Mouse (Mus musculus) cerebellum, postnatal 10 days (tissue): ENCODE data around the gene Rnase2b.
A peak's percentile ranks its signal among the peaks of the same experiment; 100 is the strongest.
"Not testable (repeated sequence)": the region's sequence is repeated elsewhere in the genome, so short reads cannot be mapped to it uniquely, and the experiment has no call there.

Experiments used
- DNase-seq, 2 experiments: peaks; one replicate each; pipeline ENCODE4 v3.0.0; 2021; ENCODE audit warnings: mixed read lengths in 2 of 2

Gene Rnase2b

GRCm38 (mm10) chr14:51156056-51156735, 5.9 kb upstream of the Rnase2b start:
- no peak for DNase-seq

GRCm38 (mm10) chr14:51156736-51157068, 5.4 kb upstream of the Rnase2b start:
- DNase-seq: no peak

- DNase-seq: no peak
Observed at GRCm38 (mm10) chr14:51157072-51157471, 5.0 kb upstream of the Rnase2b start.

GRCm38 (mm10) chr14:51163323-51163722, 1.3 kb downstream of the Rnase2b start:
- not testable (repeated sequence) for DNase-seq

GRCm38 (mm10) chr14:51165435-51165834, 3.4 kb downstream of the Rnase2b start:
- DNase-seq: no peak

- DNase-seq: no peak
Observed at GRCm38 (mm10) chr14:51166068-51166467, 4.0 kb downstream of the Rnase2b start.

- peak; percentile 61 to 63 for DNase-seq
Observed at GRCm38 (mm10) chr14:51172095-51172865, 10.2 kb downstream of the Rnase2b start.

GRCm38 (mm10) chr14:51172947-51173346, 10.9 kb downstream of the Rnase2b start:
- peak; percentile 6 to 9 for DNase-seq

GRCm38 (mm10) chr14:51173843-51174242, 11.8 kb downstream of the Rnase2b start:
- peak in 1 of 2 experiments; percentile 6 for DNase-seq

- not testable (repeated sequence) for DNase-seq
Observed at GRCm38 (mm10) chr14:51181051-51181450, 19.0 kb downstream of the Rnase2b start.

- DNase-seq: no peak
Observed at GRCm38 (mm10) chr14:51195681-51196080, 33.6 kb downstream of the Rnase2b start.

GRCm38 (mm10) chr14:51199098-51200023, 37.3 kb downstream of the Rnase2b start, which contains the start of gene Ang2:
Gene Ang2, minus strand, starts transcription at chr14:51199148.
- no peak for DNase-seq

GRCm38 (mm10) chr14:51200054-51200453, 38.0 kb downstream of the Rnase2b start:
- peak in 1 of 2 experiments; percentile 26 for DNase-seq

- DNase-seq: no peak
Observed at GRCm38 (mm10) chr14:51200466-51200865, 38.4 kb downstream of the Rnase2b start.

- no peak for DNase-seq
Observed at GRCm38 (mm10) chr14:51203115-51203514, 41.1 kb downstream of the Rnase2b start, which contains the start of gene Ear14. Gene Ear14, plus strand, starts transcription at chr14:51203391.
